Mouse (Mus musculus): ENCODE measurements around the gene Aup1.

Gene Aup1

DNA sequence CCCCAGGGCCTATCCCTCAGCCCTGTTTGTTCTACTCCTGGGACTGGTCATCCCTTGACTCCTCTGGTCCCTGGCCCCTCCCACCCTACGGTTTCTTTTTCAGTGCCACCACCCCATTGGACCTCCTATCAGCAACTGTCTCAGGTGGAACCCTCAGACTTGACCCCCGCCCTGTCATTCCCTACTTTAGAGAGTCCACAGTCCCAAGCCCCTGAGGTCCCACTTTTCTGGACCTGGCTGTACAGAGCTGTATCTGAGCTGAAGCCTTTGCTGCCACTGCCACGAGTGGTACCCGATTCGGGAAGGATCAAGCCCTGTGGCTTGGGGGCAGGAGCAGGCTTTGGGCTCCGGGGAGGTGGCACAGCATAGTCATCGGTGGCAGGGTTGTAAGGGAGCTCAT, 23.2 kb upstream of the Aup1 start:
- no peak for DNase-seq (ENCODE audit: low spot score)

DNA sequence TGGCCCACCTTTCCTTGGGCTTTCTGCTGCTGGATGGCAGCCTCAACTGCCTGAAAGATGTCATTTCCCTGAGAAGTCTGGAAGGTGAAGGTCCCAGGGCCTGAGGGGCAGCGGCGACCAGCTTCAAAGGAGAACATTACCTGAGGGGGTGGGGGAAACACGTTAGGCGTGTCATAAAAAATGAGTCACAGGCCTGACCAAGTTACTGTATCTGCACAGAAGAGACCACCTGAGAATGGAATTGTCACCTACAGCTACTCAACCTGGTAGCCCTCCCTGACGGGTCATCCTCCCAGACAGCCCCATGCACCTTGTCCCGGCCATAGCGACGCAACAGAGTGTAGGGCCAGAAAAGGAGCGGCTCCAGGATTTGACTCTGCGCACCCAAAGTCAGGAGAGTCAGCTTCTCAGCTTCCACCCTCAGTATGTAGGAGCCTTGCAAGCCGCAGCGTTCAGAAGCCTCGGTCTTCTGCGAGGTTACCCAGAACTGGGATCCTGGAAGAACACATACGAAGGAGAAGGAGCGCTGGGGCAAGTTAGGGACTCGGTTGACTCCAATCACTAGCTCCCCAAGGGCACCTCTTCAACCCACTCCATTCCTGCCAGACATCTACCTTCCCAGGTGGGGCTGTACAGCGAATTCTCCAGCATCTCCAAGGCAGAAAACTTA, 22.3 kb upstream of the Aup1 start:
- DNase-seq (ENCODE audit: low spot score) = no peak

DNA sequence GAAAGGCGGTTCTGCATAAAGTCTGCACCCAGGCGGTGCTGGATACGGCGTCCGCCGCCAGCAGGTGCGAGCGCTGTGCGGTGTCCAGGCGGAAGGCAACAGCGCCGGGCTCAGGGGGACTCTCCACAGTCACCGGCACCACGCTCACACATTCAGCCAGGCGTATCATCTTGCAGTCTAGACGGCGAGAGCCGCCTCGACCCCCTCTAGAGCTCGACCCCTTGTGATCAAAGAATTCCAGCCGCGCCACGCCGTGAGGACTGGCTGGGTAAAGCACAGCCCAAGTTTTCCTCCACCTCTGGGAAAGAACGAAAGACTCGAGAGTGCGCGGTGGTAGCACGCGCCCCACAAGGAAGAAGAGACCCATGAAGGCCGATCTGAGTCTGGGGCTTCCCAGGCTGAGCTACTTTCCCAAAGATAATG, 21.5 kb upstream of the Aup1 start:
- peak; percentile 79 for DNase-seq (ENCODE audit: low spot score)

DNA sequence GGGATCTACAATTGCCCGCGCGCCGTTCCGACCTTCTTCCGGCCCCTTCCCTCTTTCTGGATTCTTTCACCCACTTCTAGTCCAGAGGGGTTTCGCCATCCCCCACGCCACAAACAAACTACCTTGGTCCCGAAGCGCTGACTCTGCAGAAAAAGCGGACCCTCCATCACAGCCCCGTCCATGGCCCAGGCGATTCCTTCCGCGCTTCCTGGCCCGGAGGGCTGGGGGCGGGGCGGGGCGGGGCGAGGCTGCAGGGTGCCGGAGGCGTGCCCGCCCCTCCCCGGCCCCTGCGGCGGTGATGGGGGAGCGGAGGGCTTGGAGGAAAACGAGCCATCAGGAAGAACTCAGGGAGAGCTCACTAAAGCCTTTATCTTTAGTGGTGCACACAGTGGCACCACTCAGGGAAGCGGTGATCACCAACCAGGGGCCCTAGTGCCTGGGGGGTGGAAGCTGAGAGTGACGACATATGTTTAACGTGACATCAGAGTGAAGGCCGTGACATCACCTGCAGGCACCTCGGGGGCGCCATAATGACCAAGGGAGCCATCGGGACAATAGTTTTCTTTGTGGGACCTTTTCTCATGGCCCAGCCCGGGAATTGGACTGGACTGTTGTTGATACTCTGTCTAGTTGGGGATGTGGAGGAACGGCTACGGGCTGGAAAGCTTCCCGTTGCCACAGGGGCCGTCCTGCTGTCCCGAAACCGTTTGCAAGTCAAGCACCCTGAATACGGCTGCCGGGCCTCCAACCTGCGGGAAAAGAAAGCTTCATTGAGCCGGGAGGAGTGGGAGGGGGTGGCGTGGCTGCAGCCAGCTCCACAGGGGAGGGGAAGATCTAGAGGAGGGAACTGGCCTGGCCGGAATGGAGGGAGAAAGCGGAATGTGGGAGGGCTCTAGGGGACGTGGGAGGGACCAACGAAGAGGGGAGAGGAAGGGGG, 20.8 kb upstream of the Aup1 start, which contains the start of the genes Dok1 and Loxl3:
Dok1 (minus strand) TSS at position 223 of the 937 bp plus-strand sequence.
Loxl3 (plus strand) TSS at position 925 of the 937 bp plus-strand sequence.
- DNase-seq (ENCODE audit: low spot score) = peak; percentile 86

DNA sequence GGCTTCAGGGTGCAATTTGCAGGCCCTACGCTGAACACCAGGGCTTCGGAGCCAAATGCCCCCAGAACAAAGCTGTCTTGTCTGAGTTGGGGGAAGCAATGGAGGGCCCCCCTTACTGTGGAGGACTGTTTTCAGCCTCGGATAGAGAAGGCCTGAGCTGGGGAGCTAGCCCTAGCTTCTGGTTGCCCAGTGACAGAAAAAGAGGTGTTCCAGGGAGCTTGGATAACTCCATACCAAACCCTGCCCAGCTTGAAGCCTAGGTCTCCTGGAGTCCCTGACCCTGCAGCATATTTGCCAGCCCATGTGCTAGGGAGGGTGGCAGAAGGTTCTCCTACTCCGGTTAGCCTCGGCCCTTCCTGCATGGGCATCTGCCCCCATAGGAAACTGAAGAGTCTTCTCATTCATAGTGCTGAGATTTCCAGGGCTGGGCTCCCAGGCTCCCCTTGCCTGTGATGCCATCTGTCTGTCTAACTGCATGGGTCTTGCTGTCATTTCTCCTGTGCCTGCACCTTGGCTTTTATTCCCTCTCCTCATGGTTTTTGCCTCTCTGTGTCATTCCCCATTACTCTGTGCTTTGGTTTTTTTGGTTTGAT, 19.8 kb upstream of the Aup1 start:
- DNase-seq (ENCODE audit: low spot score) = no peak

DNA sequence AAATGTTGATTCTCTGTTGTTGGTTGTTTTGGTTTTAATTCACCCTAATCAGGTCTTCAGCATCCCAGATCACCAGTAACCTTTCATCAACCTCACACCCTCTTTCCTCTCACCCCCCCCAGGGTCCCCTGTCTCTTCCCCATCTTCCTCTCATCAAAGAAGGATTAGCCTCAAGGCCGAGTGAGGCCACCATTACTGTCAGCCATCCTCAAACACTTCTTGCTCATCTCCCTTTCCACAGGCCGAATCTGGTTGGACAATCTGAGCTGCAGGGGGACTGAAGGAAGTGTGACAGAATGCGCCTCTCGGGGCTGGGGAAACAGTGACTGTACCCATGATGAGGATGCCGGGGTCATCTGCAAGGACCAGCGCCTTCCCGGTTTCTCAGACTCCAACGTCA, 17.1 kb upstream of the Aup1 start:
- no peak for DNase-seq (ENCODE audit: low spot score)

DNA sequence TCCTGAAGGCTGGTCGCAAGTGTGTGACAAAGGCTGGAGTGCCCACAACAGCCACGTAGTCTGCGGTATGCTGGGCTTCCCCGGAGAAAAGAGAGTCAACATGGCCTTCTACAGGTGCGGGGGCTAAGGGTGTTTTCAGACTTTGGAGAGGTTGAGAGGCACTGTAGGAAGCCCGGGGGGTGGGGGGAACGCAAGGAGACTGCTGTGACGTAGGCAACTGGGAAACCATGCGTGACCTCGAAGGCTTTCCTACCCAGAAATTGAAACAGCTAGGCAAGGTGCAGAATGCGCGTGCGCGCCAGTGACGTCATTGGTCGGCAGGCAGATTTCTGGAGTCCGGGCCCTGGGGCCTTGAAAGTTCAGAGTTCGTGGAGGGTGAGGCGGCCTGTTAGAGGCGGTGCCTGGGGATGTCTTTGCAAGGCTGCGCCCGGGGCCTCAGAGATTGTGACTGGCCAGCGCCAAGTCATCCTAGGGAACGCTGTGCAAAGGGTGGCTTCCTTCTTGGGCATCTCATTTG, 15.8 kb upstream of the Aup1 start:
- peak; percentile 93 for DNase-seq (ENCODE audit: low spot score)

DNA sequence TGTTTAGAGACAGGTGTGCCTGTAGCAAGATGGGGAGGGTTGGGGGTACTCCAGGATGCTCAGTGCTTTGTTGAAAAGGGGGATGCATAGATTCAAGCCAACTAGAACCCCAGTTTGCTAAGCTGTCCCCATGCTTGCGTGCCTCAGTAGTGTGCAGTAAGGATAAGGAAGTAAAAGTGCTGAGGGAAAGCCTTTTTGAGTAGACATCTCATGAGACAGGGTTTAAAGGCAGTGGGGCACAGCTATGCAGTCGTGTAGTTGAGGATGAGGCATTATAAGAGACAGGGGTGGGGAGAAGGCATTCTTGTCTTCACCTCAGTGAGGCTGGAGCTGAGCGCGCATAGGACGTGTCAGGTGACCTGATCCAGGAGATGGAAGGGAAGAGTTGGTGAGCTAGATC, 13.7 kb upstream of the Aup1 start:
- DNase-seq (ENCODE audit: low spot score) = no peak

DNA sequence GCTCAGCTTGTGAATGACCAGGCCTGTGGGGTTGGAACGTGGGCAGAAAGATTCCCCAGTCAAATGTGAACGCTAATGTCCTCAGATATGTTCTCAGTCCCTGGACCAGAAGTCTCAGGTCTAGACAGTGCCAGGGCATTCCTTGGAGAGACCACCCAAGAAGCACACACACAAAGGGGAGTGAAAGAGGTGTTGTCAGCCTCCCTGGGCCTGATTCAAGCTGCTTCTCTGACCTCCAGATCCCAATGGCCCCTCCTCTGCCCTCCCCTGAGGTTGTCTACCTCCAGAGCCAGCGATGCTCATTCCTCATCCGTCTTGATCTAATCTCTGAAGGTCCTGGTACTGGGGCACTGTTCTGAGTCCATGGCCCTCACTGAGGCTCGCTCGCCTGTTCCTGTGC, 10.8 kb upstream of the Aup1 start:
- no peak for DNase-seq (ENCODE audit: low spot score)

DNA sequence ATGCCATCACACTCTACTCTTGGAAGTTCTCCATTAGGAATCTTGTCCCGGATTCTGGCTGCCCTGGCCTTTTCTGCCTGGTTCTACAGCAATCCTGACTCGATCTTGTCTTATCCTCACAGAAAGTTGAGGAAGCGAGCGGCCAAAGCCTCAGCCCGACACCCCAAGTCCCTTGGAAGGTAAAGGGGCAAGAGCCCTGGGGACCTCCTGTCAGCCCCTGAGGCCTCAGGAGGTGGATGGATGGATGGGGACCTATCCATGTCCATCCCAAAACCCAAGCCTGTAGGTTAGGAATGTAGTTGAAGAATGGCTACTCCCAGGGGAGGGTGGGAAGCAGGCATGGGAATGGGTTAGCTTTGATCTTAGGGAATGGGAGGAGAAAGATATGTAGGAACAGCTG, 10.3 kb upstream of the Aup1 start:
- no peak for DNase-seq (ENCODE audit: low spot score)

DNA sequence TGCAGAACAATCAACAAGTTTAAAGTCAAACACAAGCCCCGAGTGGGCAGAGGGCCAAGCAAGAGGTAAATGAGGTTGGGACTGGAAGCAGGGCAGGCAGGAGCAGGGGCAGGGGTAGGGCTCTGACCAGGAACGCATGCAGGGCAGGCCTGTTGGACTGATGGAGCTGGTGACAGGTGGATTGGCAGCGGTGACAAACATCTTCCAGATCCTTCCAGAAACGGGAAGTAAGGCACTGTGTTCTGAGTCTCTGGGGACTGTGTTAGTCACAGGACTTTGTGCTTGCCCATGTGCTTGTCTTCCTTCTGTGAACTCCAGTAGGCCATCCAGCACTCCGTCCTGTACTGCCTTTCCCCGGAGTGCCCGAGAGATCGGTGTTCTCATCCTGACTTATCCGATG, 9.6 kb upstream of the Aup1 start:
- no peak for DNase-seq (ENCODE audit: low spot score)

DNA sequence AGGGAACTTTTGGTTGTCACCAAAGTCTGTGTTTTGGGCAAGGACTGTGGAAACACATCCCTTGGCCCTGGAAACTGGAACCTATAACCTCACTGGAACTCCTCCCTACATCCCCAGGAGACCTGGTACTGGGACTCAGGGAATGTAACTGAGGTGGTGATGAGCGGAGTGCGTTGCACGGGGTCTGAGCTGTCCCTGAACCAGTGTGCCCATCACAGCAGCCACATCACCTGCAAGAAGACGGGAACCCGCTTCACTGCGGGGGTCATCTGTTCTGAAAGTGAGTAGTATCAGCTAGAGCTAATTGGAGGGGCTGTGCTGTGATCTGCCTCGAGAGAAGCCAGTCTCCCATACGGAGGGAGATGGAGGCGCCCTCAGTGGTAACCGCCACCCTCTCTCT, 5.0 kb upstream of the Aup1 start:
- no peak for DNase-seq (ENCODE audit: low spot score)

DNA sequence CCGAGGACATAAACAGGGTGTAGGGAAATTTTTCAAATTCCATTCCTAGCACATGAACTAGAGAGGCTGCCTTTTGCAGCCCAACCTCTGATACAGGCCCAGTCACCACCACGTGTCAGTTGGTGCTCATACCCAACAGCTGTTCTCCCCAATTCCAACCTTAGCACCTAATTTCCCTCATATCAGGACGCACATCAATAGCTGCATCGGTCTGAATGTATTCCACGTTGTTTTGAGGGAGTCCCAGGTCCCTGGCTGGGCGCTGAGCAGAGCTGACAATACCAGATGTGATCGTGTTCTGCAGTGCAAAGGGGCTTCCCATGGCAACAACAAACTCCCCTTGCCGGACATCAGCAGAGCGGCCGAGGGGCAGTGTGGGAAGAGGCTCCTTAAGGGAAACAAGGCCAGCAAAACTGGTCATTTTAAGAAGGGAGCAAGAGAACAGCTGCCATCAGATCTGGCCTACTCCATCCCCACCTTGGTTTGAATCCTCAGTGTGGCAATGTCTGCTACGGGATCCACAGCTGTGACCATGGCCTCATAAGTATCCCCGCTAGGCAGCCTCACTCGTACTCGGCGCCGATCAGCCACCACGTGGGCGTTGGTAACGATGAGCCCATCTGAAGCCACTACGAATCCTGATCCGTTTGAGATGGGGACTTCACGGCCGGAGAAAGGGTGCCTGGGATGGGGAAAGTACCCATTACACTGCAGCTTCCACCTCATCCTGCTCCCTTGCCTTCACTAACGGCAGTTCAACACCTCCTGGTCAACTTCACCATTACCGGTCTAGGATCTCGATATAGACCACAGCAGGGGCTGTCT, 973 bp upstream of the Aup1 start:
- peak; percentile 70 for DNase-seq (ENCODE audit: low spot score)

DNA sequence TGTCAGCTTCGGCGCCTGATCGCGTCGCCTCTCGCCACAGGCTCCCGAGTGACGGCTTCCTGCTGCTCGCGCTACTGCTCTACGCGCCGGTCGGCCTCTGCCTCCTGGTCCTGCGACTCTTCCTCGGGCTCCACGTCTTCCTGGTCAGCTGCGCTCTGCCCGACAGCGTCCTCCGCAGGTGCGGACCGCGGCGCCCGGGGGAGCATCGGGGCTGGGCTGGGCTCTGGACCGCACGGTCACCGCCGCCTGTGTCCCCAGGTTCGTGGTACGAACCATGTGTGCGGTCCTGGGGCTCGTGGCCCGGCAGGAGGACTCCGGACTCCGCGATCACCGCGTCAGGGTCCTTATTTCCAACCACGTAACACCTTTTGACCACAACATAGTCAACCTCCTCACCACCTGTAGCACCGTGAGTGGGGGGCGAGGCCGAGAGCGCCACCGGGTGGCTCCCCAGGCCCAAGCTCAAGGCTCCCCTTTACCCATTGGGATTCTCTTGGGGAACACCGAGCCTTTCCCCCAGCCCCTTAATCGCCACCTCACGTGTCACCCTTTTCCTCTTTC, 630 bp downstream of the Aup1 start, which contains the start of gene Htra2:
Htra2 (minus strand) TSS at position 403 of the 561 bp plus-strand sequence.
- peak; percentile 50 for DNase-seq (ENCODE audit: low spot score)

DNA sequence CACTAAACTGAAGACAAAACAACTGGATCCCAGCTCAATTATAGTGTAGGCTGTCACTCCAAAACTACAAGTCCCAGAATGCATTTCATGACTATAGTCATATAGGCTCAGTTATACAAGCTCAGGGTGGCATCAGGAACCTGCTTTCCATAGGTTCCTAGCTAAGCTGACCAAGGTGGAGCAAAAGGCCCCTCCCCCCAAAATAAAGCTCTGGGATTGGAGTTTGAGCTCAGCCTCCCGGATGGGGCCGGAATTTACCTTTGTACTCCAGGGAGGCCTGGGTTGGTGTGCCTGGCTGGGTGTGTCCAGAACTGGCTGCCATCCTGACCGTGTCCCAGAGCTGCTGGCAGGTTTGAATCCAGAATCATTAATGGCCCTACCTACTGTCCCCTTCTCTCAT, 3.5 kb downstream of the Aup1 start, which contains the start of gene Dqx1:
Dqx1 (plus strand) TSS at position 55 of the 400 bp plus-strand sequence.
- no peak for DNase-seq (ENCODE audit: low spot score)

DNA sequence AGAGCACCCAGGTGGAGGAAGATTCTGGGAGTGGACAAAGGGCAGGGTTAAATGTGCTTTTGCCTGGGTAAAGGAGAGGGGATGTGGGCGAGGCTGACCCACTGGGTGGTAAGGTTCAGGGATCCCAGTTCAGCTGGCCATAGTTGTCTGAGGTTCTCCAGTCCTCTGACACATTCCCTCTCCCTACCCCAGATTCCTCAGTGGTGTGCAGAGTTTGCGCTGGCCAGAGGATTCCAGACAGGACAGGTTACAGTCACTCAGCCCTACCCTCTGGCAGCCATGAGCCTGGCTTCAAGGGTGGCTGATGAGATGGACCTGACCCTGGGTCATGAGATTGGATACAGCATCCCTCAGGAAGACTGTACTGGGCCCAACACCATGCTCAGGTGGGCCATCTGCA, 4.4 kb downstream of the Aup1 start:
- DNase-seq (ENCODE audit: low spot score) = no peak

DNA sequence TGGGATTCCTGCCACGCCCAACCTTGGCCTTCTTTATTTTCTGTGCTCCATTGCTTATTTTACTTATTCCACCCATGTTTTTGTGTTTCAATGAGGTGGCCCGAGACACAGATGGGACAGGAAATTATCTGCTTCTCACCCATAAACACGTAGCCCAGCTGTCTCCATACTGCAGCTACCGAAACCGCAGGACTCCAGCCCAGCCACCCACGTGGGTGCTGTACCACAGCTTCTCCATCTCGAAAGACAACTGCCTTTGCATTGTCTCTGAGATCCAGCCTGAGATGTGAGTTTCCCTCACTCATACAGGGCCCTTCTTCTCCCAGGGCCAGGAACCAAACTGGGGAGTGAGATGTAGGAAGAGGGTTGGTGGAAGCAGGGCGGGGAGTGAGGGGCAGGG, 11.7 kb downstream of the Aup1 start:
- DNase-seq (ENCODE audit: low spot score) = no peak

DNA sequence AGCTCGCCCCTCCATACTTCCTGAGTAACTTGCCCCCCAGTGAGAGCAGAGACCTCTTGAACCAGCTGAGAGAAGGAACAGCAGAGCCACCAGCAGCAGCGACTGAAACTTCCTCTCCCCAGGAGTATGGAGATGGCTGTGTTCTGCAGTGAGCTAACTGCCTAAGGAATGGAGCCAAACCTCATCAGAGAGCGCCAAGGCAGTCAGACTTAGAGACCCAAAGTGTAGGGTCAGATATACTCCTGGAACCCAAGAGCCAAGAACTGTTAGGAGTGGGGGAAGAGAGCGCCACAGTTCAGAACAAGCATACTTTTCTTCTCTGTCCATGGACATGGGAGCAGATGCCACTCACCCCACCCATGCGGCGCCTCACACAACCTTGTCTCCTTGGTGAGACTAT, 12.1 kb downstream of the Aup1 start:
- DNase-seq (ENCODE audit: low spot score) = no peak

DNA sequence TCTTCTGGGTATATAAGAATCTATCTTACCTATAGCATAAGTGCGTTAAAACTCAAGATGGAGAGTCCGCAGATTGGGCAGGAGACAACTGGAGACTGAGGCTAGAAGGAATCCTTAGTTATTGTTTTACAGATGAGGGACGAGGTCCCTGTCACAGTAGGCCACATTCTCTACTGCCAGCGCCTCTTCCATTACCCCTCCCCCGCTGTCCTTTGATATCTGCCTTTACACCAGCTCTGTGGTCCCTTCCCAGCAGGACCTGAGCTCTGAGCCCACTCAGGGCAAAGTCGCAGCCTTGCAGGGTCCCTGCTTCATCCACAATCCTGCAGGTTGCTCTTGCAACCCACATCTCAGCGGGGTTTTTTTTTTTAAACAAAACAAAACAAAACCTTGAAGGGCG, 13.9 kb downstream of the Aup1 start:
- no peak for DNase-seq (ENCODE audit: low spot score)

DNA sequence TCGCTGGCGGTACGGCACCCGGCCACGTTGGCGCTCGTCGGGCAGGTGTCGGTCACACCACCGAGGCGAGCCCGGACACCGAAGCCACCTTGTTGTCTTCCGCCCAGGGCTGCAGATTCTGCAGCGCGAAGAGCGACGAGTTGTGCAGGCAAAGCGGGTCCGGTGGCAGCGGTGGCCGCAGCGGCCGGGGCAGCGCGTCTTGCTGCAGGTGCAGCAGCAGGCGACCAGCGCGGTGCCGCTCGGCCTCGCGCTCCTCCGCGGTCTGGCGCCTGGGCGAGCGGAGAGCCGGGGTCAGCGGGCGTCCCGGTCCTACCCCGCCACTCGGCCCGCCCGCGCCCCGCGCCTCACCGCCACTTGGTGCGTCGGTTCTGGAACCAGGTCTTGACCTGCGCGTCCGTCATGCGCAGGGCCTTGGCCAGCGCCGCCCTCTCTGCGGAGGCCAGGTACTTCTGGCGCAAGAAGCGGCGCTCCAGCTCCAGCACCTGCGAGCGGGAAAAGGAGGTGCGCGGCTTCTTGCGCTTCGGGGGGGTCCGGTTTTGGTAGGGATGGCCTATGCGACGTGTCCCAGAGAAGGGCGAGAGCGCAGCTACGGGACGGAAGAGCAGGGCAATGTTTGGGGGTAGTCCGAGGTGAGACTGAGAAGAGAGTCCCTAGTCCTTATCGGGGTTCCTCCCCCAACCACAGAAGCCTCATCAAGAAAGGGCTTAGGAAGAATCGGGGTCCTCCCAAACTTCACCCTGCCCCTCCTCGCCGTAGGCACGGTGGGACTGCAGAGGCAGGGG, 14.6 kb downstream of the Aup1 start:
- no peak for DNase-seq (ENCODE audit: low spot score)
